Mouse (Mus musculus) layer of hippocampus, adult 11-12 months (tissue): ENCODE results near the gene Svopl.

Experiments used
- DNase-seq: peaks from one replicate; pipeline ENCODE4 v3.0.0; 2022; ENCODE audit warnings: low spot score

The Svopl gene

DNA sequence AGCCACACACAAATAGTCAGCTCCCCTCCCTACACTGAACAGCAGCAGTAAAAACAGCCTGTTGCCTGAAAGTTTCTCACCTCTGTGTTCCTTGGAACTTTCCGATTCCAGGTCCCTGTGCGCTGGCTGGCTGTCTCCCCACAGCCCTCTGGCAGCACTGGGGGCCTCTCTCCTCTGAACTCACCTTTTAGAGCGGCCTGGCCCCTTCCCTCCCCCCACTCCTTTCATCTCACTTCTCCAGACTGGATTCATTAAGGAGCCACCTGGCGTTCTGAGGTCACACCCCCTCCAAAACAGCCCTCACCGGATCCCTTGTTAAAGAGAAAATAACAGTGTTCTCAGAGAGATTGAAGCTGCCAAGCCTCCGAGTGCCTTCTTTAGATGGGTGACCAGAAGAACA is at the start of gene Svopl:
Svopl (minus strand) TSS at position 159 of the 400 bp plus-strand sequence.
- DNase-seq = no peak

DNA sequence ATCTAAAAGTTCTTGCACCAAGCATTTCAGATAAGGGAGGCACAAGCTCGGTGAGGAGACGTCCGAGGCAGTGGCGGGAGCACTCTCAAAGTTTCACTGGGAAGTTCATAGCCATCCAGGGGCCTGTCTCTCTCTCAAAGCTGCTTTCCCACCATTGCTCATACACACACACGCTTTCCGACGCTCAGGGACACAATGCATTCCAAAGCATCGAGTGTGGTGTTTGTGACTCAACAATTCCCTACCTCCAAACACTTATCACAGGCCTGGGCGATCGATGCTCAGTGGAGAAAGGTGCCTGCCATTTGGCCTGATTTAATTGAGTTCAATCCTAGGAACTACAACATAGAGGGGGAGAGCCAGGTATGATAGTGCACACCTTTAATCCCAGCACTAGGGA is 47.9 kb upstream of the Svopl start:
- no peak for DNase-seq

DNA sequence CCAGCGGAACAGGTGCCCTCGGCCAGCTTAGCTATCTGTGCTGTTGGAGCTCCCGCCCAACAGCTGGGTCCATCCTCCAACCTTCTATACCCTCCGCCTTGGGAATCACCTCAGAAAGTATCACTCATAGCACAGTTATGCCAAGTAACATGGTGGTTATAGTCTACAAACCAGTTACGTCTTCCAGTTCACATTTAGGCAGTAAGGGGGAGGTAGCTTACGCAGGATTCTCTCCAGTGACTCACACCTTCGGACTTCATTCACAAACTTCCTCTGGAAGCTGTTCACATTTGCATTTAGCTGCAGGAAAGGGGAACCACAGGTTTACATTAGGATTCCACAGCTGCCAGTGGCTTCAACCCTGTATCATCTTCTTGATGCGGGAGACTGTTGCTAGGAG is 45.7 kb upstream of the Svopl start:
- DNase-seq = no peak

DNA sequence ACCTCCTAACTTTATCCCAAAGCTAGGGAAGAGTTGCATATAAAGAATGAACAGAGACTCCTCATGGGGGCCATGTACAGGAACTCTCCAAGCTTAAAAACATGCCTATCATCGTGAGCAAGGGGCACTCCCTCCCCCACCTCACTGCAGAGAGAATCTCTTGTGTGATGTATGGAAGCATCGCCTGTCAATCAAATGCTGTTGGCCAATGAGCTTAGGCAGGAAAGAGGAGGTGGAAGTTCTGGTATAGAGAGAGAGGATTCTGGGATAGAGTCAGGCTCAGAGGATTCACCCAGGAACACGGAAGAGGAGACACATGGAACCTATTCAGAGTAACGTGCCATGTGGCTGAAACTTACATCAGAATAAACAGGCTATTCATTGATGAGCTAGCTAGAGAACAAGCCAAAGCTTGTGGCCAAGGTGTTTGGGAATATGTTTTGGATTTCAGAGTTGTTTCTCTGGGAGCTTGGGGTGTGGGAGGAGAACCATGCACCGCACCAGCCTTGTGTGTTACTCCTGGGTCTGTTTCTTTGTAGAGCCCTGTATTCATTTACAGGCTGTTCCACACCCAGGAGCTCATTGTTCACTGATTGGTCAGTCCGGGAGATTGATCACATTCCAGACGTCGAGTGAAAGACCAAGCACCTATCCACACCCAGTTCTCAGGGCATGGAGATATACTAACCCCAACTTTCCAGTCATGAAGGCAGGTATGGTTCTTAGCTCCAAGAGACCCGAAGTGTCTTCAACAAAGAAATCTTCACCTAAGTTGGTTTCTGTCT is 40.6 kb upstream of the Svopl start:
- DNase-seq = no peak

DNA sequence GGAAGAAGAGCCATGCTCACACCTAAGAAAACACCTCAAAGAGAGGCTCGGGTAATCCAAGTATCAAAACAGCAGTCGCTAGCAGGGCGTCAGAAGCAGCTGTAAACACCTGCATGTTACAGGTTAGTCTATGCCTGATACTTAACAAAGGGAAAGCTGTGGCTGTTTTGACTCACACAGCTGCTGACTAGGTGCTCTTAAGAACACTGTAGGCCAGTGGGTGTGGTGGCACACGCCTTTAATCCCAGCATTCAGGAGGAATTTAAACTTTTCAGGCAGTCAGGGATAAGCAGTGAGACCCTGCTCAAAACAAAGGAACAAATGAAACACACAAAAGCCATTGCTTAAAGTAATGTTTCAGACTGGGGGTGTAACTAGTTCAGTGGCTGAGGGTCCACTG is 36.4 kb upstream of the Svopl start:
- no peak for DNase-seq

DNA sequence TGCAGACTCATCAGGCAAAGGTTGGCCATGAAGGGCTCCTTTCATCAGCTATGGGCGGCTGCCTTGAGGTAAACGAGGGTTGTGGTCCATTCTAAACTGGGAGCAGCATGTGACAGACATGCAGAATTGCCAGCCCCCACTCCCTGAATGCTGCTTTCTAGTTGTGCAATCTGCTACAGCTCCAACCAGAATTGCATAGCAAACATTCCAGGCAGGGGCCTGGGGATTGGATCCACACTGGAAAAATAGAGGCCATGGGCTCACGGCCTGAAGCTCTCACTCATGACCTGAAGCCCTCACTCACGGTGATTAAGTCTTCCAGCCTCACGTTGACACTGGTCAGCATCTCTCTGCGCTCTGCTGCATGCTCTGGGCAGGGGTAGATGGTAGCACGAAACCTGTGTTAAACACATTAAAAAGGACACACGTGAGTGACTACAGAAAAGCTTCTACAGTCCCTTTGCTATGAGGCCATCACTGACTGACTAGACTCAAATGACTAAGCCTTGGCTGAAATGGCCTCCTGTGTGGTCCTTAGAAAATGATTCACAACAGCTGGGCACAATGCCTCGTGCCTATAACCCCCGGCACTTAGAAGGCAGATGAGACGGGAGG is 35.0 kb upstream of the Svopl start:
- DNase-seq = no peak

DNA sequence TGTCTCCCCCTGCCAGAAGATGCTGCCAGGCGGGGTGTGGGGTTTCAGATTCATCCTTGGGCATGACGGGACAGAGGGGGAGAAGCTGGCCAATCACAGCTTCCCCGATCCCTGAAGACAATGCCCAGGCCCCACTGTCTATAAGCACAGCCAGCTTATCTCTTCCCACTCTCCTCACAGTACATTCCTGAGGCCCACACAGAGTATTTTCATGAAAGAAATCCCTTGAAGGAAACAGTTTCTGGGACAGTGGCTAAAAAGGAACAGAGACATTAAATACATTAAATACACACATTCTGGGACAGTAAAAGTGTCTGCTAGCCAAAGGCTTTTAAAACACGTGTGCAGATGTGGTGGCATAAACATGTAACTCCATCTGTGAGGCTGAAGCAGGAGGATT is 33.6 kb upstream of the Svopl start:
- no peak for DNase-seq

DNA sequence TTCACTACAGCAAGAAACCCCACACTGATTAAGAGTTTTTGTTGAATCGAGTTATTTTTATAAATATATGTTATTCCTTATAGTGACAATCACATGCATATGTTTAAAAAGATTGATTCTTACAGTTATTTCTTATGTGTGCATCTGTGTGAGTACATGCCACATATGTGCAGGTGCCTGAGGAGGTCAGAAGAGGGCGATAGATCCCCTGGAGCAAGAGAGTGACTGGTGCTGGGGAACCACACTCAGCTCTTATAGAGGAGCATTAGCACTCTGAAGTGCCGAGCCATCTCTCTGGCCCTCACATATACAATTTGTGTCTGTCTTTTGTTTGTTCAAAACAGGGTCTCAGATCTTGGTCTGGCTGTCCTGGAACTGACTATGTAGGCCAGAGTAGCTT is 26.8 kb upstream of the Svopl start:
- no peak for DNase-seq

DNA sequence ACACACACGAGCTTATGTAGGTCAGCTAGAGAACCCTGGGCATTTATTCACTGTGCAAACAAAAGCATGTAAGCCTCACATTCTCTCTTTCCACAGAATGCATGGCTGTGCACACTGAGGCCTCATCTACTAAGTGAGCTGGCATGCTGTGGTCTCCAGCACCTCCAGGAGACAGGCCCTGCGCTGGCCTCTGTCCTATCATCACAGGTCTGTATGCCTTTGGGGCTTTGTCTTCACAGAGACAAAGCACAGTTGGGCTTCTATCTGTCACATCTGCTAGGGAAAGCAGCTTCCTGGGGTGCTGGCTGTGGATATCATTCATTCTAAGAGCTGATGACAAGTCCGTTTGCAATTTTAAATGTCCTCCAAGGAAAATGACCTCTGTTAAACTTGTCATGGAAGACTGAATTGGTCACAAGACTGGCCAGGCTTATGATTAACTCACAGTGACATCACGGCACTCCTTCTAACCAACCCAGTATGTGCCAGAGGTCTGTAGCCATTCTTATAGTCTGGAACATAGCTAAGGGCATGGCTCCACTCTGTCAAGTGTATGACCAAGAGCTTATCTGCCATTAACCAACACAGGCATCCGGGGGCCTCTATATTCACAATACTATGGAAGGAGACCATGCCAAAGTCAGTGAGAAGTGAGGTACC is 25.5 kb upstream of the Svopl start:
- no peak for DNase-seq

DNA sequence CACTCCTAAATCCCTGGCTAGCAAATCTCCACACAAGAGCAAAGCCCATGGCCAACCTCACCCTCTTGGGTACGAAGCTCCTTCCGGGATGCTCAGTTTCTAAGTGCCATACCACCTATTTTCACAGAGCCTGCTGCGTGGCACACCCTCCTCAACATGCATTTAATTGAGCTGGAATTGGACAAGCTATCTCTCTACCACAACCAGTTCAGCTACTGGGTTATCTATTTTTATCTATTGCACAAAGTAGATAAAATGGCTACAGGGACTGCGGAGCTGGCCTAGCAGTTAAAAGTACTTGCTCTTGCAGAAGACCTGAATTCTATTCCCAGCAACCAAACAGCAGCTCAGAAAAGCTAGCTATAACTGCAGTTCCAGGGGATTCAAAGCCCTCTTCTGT is 24.5 kb upstream of the Svopl start:
- no peak for DNase-seq

DNA sequence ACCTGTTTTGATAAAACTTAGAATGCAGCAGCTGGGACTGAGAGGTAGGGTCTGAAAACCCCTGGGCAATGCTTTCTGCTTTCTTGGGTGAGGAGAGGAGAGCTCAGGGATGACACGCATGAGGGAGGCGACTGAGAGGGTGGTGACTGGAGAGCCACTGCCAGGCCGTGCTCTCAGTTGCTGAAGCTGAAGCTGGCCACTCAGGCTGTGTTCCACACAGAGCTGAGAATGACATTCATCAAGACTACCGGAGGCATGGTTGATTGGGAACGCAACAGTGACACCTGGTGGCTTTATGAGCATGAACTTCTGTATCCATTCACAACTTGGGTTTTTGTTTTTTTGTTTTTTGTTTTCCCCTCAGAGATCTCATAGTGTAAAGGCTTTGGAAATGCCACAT is 19.4 kb upstream of the Svopl start:
- peak; percentile 72 for DNase-seq

DNA sequence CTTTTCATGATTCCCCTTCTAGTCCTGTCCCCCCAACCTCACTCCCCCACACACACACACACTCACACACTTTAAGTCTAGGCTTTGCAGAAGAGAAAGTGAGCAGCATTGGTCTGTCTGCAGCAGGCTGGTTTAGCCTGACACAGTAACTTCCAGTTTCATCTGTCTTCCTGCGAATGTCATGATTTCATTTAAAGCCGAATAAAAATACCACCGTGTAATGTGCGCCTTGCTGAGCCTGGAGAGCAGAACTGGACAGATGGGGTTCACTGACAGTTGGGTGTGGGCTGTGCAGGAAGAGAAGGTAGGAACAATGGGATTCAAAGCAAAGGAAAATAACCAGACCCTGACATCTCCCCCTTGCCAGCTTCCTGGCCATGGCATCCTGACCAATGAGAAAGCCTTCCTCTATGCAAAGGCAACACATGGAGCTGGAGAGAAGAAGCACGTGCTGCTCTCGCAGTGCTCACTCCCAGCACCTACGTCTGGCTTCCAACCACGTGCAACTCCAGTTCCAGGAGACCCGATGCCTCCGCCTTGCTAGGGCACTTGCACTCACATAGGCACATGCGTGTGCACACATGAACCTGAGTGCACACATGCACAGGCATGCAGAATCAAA is 18.8 kb upstream of the Svopl start:
- peak; percentile 60 for DNase-seq

DNA sequence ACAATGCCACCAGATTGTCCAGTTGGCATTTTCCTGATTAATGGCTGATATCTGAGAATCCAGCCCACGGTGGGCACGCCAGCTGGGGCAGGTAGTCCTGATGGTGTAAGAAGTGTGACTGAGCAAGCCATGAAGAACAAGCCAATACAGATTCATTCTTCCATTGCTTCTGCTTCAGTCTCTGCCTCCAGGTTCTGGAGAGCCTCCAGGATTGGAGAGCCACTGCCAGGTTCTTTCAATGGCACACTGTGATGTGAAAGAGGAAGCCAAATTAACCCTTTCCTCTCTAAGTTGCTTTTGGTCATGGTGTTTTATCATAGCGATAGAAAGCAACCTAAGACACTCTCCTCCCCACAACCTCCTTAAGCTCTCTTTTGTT is 18.3 kb upstream of the Svopl start:
- DNase-seq = peak; percentile 71

DNA sequence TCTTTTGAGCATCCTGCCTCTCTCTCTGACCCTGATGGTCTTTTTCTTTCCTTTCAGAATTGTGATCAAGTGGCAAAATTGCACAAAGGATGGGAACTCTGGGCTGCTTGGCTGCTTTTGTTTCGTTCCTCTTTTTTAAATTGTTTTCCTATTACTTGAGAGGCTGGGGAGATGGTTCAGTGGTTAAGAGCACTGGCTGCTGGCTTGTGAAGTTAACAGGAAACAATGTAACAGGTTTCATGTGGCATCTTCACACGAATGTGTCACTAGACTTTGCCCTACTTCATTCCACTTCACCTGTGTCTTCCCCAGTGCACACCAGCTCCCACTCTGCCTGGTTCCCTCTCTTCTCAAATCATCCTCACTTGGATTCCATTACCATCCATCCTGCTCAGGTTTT is 17.8 kb upstream of the Svopl start:
- no peak for DNase-seq

DNA sequence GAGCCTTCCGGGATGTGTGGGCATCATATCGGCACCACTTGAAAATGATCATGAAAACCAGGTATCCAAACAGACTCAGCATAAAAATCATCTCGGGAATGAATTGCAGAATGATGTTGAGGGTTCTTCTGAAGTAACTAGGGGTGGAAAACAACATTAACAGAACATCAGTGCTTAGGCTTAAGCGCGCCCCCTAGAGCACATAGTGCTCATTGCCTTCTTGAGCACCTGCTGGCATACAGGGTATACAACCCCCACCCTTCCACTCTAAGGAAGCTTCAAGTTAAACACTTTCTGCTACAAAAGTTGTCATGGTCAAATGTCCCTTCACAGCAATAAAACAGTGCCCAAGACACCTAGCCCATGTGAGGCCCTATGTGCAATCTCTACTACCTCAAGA is 12.0 kb upstream of the Svopl start:
- DNase-seq = no peak

DNA sequence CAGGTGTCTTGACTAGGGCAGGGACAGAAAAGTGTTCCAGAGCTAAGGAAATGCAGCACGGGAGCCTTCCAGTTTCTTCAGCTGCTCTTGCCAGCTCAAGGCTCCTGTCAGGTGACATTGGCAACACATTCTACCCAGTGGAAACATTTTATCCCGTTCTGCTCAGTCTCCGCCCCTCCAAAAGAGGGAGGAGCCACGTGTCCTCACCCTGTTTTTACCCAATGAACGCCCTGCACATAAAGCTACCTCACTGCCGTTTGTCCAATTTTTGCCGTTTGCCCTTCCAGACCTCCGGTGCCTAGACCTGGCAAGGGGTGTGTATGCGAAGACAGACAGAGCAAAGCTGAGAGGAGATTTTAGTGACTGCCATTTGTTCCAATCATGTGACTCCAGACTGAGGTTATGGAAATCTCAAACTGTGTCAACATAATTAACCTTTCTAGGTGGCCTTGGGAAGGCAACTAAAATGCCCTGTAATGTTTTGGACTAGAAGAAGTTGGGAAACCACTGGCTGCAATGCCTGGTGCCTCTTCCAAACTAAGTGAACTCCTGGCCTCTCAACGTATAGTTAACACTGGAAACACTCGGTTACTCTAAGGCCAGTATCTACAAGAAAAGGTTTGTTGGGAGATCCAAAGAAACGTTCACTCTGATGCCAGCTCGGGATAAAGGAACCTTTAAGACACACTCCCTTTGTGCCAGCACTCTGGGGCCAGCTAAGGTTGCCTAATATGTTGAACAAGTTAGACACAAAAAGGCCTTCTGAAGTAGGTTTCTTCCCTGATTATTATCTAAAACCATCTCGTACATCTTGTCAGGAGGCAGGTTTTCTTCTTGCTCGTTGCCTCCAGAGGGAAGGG is 8.9 kb upstream of the Svopl start:
- no peak for DNase-seq

DNA sequence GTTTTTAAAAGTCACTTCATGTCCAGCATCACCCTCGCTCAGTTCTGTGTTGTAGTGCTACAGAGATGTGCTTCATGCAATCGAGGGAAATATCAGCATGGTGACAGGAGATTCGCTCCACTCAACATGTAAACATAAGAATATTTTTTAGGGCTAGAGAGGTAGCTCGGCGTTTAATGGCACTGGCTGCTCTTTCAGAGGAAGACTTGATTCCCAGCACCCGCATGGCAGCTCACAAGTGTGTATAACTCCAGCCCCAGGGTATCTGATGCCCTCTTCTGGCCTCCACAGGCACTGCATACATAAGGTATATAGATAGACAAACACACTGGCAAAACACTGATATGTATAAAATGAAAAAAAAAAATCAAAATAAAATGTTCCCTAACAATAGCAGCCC is 2.8 kb upstream of the Svopl start:
- DNase-seq = no peak

DNA sequence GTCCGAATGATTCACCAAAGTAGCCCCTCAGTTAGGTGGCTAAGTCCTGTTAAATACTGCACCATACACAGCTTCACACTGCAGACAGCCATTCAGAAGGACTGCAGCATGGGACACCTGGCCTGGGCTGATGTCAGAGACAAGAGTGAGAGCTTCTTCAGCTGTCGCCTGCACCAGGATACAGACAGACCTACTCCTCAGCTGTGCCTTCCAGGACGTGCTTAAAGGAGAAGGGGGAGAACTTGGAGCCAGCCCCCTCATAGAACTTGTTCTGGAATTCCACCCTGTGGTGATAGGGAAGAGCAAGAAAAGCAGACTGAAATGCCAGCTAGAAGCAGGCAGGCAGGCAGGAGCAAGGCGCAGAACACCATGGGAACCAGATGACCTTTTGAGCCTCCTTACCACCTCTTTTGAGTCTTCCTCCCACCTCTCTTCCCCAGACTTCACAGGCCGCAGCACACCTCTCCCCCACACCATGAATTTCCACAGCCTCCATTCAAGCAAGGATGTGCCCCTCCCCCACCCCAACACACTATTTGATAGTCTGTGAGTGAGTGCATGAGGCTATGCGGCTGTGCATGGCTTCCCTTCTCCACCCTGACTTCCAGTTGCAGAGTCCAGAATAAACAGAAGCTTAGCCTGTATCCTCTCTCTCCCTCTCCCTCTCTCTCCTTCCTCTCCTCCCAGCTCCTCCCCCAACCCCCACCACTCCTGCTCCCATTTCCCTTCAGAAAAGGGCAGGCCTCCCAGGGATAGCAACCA is 2.2 kb upstream of the Svopl start:
- no peak for DNase-seq

DNA sequence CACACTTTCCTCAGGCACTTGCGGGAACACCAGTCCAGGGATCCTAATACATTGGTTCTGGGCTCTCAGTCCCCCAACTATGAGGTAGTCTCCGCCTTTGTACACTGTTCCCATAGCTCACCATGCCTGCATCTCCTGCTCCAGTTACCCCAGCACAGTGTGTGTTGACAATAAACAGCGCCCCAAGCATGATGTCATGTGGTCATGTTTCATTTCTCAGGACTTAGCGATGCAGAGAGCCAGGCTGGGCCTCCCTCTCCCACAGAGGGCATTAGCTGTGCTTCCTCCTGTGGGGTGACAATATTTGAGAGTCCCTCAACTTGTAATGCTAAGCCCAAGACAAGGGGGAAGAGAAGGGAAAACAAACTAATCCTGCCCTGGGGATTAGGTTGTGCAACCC is 1.2 kb upstream of the Svopl start:
- DNase-seq = no peak

DNA sequence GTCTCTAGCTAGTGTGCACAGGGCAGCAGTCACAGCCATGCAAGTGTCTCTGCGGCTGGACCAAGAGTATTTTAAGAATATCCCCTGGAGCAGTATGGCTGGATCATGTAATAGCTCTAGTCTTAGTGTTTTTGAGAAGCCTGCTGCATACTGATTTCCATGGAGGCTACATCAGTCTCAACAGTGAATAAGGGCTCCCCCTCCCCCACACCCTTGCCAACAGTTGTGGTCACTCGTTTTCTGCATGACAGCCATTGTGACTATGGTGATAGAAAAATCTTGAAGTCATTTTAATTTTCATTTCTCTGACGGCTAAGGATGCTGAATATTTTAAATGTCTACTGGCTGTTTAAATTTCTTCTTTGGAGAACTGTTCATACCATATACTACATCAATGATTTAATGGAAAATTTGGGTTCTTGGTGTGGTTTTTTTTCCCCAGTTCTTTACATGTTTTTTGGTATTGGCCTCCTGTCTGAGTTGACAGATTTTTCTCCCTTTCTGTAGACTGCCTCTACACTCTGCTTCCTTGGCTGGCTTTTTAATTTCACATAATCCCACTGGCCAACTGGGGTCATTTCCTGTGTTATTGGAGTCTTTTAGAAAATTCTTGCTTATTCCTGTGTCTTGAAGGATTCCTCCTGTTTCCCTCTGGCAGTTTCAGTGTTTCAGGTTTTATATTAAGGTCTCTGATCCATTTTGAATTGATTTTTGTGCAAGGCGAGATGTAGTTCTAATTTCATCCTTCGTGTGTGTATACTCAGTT is 13.8 kb downstream of the Svopl start:
- DNase-seq = no peak
